Mouse (Mus musculus): ENCODE data around the gene Pax7.

- TF ChIP-seq ZC3H11A (IDR thresholded peaks at IDR 0.05; ENCODE audit: borderline replicate concordance, low read depth, low read length), result no peak
- TF ChIP-seq CHD2 (IDR thresholded peaks at IDR 0.05; ENCODE audit: low read depth, low read length), result no peak
These were observed 71.4 kb downstream of the Pax7 start for GRCm38 (mm10) chr4:139761911-139762310.

All from ES-E14 (cell line).